Mouse (Mus musculus): Measurements from ENCODE around the gene Dgkg. TPM values are rescaled to one million over a fixed set of nuclear protein-coding genes. Genes with fewer than 3 reads are reported as not detected.

Dgkg gene
- total RNA-seq, 2 experiments from 2014 or later, result 33.4 to 35.3 TPM

DNA sequence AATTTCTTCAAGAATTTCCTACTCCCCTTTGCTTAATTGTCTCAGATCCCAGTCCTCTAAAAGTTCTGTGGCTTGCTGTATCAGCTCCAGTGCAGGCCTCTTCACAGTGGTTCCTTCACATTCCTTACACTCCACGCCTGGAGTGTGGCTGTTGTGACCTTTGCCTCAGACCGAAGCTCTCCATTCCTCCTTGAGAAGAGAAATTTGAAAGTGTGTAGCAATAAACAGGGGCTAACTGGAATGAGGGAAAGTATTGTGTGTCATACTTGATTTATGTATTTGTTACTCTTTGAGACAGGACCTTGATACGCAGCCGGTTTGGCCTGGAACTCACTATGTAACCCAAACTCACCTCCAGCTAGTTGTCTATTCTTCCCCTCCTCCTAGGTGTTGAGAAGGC, 215.7 kb downstream of the Dgkg start:
- no peak for ATAC-seq (ENCODE audit: poor library complexity, severe bottlenecking)

DNA sequence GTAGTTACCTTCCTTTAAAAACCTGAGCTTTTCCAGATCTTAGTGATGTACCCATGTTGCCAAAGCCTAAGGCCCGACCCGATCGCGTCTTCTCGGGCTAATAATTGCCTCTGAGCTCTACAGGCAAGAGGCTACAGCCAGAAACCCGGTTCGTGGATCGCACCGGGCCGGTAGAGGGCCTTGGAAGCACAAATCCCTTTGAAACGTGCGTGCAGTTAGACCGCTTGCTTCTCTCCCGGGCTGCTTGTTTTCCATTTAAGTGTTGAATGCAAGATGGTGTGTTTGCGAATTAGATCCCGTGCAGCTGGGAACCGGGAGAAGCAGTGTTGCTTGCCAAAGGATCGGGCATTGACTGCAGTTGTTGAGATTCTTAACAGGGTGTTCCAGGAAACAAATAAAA, 216.8 kb downstream of the Dgkg start:
- ATAC-seq (ENCODE audit: poor library complexity, severe bottlenecking), result no peak

DNA sequence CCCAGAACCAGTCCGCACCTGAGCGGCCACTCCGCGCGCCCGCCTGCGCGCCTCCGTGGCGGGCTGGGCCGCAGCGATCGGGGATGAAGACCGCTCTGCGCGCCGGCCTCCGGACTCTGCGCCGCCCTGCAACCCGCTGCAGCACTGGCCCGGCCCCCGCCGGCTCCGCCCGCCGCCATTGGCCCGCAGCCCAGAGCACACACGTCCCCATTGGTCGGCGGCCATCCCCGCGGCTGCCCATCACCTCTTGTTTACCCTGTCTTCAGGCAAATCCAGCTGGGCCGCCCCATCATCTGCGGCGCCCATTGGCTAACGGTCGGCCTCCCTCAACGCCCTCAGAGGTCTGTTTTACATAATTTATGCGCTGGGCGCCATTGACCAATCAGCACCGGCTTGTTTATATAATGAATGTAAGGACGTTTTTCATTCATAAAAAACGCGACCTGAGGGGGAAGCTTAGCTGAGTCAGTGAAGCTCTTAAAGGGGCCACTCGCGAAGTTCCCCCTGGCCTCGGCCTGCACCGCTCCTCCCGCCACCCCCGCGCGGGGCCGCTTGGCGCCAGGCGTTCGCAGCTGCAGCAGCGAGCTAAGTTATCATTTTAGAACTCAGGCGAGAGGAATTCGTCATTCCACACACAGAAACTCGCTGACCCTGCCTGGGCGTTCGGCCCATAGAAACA, 217.4 kb downstream of the Dgkg start, which contains the start of gene Etv5:
Etv5 (minus strand) TSS at position 221 of the 679 bp plus-strand sequence.
- ATAC-seq (ENCODE audit: poor library complexity, severe bottlenecking), result peak; percentile 96

DNA sequence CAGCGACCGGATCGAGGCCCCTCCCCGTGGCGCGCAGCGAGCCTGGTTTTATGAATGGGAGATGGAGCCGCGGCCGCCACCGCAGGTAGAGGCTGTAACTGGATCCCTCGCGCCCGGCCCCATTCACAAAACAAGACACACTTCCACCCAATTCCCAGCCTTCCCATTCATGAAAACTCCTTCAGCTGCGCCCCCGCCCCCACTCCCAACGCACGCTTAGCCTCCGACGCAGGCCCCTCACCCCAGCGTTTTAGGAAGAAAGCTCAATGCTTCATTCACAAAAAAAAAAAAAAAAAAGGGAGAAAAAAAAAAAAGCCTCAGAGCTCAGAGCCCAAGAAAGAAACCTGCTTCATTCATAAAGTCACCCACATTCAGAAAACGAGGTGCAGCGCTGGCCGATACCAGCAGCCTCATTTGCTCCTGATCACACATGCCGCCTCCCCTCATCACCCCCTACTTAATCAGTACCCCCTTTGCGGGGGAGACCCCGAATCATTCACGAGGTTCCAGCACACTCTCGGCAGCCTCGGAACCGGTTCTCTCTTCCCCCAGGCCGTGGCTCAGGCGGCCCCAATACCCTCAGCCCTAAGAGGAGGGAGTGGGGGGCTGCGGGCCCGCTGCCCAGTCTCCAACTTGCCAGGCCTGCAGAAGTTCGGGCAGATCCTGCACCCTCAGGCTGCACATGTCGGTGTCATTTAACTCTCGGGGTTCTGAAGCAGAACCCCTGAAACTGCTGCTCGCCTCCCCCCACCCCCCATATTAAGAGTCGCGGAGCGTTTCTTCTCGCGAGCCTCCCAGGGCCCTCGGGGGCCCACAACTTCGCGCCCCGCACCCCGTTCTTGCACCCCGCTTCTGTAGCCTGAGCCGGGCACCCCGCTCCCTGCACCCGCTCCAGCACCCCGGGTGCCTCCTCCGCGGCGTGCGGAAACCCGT, 218.3 kb downstream of the Dgkg start:
- no peak for ATAC-seq (ENCODE audit: poor library complexity, severe bottlenecking)

DNA sequence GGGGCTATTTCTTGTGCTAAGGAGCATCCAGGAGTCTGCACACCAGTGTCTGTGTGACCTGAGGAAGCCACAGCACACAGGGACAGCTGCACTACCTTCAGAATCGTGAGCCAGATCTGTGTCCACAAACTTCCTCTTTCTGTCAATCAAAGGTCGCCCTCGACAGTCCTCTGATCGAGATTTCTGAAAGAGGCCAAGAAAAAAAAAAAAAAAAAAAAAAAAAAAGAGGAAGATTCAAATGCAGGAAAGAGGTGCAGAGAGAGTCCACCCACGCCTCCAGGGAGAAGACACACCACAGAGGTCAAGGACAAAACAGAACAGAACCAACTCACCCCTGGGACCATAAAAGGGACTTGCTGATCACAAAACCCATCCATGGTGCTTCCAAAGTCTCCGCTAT, 220.9 kb downstream of the Dgkg start:
- peak; percentile 34; the same call in 1 of the 2 replicates for ATAC-seq (ENCODE audit: poor library complexity, severe bottlenecking)

DNA sequence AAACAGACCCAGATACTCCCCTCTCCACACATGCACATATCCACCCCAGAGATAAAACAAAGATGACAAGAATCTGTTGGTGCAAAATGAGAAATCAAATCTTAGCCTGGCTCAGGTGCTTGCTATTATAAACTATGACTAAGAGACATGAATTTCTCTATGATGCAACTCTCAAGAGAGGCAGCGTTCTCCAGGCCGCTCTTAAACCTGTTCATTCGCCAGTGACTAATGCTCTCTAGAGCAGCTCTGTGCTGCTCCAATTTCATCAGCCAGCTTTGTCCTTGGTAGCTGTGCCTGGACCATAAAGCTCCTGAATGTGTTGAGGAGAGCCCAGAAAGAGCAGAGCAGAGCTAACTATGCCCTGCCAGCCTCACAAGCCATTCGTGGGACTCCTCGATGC, 222.5 kb downstream of the Dgkg start:
- no peak for ATAC-seq (ENCODE audit: poor library complexity, severe bottlenecking)

DNA sequence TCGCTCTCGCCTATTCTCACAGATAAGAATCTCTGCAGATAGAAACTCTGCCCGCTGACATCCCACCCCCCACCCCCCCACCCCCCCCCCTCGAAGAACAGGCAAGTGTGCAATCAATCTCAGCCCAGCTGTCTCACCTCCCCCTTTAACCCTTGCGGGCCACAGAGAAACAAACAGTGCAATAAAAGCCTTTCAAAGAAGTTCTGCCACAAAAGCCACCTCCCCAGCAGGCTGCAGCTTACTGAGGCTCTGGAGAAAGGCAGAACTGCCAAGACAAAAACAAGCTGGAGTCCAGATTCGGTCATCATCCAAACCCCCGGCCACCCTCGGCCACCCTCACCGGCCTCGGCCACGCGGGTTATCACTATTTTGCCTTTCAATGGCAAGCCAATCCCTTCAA, 223.1 kb downstream of the Dgkg start:
- ATAC-seq (ENCODE audit: poor library complexity, severe bottlenecking), result no peak

DNA sequence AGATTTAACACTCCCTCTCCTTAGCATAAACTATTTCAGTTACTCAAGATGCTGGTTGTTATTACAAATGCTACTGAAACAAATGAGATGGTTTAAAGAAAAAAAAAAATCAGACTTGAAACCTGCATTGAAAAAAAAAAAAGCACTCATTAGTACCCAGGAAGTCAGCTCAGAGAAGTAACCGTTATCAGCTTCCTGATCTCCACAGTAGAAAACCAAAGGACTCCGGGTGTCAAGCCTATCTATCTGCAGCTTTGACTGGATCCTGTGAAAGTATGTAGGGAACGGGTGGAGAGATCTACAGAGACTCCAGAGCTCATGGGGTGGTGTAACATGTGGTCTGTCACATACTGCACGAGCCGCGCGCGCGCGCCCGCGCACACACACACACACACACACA, 225.2 kb downstream of the Dgkg start:
- ATAC-seq (ENCODE audit: poor library complexity, severe bottlenecking), result peak; percentile 30; the same call in 1 of the 2 replicates

DNA sequence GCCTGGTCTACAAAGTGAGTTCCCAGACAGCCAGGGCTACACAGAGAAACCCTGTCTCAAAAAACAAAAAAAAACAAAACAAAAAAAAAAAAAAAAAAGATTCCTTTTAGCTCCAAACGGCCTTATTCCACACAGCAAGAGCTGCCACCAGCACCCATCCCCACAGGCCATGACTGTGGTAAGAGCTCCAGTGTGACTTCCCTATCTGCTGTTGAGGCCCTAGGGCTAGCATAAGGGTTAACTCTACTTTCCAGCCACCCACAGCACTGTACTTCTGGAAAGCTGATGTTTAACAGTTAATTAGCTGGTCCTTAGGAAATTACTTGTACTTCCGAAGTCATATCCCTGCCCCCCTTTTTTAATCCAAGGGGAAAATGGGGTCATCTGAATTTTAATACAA, 225.7 kb downstream of the Dgkg start:
- peak; percentile 68 for ATAC-seq (ENCODE audit: poor library complexity, severe bottlenecking)

DNA sequence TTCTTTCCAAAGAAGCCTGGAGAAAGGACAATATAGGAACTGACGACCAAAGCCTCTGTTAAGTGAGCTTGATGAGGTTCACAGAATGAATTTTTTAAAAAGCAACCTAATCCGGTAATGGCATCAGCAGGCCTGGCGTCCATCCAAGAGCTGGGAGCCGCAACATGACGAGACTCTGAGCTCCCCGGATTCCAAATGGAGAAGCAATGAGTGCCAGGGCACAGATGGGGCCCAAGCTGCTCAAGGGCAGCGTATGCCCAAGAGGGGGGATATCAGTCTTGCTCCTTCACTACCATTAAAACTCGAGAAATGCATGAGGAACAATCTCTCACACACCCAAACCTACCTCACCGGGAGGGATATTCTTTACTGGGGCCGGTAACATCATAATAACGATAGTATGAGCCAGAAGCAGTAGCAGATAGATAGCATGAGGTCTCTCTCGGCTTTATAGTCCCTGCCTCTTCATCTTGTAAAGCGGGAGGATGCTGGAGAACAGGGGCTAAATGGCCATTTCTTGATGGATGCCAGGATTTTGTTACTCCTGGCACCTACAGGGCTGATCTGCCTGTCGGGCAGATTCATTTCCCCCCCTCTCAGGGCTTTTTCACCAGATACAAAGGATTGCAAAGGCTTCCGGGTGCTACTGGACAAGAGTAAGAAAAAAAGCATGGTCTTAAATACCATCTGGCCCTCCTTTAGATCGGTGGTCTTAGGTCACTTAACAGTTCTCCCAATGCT, 226.6 kb downstream of the Dgkg start:
- no peak for ATAC-seq (ENCODE audit: poor library complexity, severe bottlenecking)

DNA sequence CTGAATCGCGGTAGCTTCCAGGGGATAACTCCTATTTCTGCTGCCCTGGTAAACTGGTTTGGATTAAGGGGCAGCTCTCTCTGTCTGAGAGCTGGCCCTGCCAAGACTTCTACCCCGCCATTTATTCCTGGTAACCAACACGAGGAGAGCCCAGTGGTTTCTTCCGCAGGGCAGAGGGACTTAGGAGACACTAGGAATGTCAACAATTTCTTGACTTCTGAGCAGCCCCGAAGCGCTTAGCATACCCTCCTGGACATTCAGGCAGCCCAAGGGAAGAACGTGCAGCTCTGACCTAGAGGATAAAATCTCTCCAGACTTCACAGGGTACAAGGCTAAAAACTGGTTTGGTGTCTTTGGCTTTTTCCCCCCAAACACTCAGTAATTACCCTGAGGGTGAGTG, 227.6 kb downstream of the Dgkg start:
- no peak for ATAC-seq (ENCODE audit: poor library complexity, severe bottlenecking)

DNA sequence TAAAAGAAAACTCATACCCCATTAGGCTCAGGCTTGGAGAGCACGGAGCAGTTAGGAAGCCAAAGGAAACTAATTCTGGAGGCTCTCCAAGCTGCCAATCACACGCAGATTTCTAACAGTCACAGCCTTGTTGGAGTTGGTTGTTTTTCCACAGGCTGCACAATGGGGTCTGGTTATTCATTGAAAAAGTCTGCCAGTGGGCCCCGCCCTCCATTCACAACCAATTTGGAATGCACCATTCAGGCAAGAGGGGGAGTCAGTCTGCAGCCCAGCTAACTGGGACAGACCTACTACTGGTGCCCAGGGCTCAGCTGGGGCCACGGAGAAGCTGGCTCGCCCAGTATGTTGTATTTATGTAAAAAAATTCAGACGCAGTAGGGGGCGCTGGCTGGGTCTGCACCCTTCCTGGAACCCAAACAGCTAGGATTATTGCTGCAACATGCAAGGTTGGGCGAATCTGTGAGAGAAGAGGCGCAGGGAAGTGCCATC, 228.1 kb downstream of the Dgkg start:
- no peak for ATAC-seq (ENCODE audit: poor library complexity, severe bottlenecking)

DNA sequence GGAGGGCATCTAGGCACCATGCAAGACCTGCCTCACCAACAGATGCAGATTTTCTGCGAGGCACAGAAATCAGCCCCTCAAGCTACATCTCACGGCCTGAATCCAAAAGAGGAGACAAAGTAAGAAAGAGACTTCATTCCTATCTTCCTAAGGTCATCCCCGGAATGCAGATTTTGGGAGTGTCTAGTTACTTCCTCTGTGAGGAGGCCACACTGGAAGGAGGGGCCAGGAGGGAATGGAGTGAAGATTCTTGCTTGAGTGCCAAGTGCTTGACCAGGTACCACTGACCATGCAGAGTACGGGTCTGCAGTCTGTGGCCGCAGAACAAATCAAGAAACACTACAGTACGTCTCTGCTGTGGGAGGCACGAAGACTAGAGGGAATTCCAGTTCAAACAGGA, 230.2 kb downstream of the Dgkg start:
- no peak for ATAC-seq (ENCODE audit: poor library complexity, severe bottlenecking)

DNA sequence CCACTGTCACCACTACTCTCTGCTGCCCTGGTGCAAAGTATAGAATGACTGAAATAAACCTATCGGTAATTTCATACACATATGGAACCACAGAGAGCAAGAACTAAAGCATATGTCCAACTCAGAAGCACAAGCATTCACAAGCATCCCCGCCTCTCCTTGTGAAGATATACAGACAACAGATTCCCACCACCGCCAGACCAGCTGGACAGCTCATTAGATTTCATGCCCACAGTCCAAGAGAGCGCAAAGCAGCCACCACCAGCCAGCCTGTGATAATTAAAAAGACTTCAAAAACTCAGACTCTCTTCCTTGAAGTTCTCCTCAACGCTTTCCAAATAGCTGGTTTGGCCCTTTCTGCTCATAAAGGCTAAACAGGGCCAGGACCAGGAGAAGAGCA, 234.8 kb downstream of the Dgkg start:
- ATAC-seq (ENCODE audit: poor library complexity, severe bottlenecking), result no peak

Other genes starting within 250 kb of the Dgkg start
- 0.96 and 2.1 TPM in 2 replicates for gene Etv5, start 217.5 kb downstream of the Dgkg start, total RNA-seq (2015)
- gene Etv5, start 217.5 kb downstream of the Dgkg start, total RNA-seq (2017), result 0.81 and 2.2 TPM in 2 replicates
- not detected in 2 replicates for gene Crygs, start 154.4 kb upstream of the Dgkg start, total RNA-seq (2015)
- not detected in 2 replicates for gene Crygs, start 154.4 kb upstream of the Dgkg start, total RNA-seq (2017)
- 14.3 and 24.1 TPM in 2 replicates for gene Tbccd1, start 200.4 kb upstream of the Dgkg start, total RNA-seq (2015)
- gene Tbccd1, start 200.4 kb upstream of the Dgkg start, total RNA-seq (2017), result 18.7 and 21.0 TPM in 2 replicates
- 62.0 and 63.4 TPM in 2 replicates for gene Dnajb11, start 200.6 kb upstream of the Dgkg start, total RNA-seq (2015)
- 142 and 147 TPM in 2 replicates for gene Dnajb11, start 200.6 kb upstream of the Dgkg start, total RNA-seq (2017)
- not detected in 2 replicates for gene Ahsg, start 234.1 kb upstream of the Dgkg start, total RNA-seq (2015)
- gene Ahsg, start 234.1 kb upstream of the Dgkg start, total RNA-seq (2017), result not detected in 2 replicates

Measured in megakaryocyte, adult 5-6 weeks (primary cell).